Mouse (Mus musculus) CH12.LX (cell line): ENCODE data around the gene Sgtb.

Experiments used
- CTCF ChIP-seq, 2 experiments: IDR thresholded peaks in 1 of 2; conservative IDR thresholded peaks in 1 of 2; 2 replicates each; pipeline ENCODE4 v1.5.1; 2011 to 2012; ENCODE audit warnings: low read depth in 2 of 2, low read length in 2 of 2, improper control_type of control experiment in 1 of 2, inconsistent platforms in 1 of 2, mild to moderate bottlenecking in 1 of 2, moderate library complexity in 1 of 2
- E2F4 ChIP-seq: IDR thresholded peaks from 2 replicates; pipeline ENCODE4 v1.6.1; 2011; ENCODE audit warnings: low read depth, low read length, improper control_type of control experiment; ENCODE audit not compliant: insufficient replicate concordance

DNA sequence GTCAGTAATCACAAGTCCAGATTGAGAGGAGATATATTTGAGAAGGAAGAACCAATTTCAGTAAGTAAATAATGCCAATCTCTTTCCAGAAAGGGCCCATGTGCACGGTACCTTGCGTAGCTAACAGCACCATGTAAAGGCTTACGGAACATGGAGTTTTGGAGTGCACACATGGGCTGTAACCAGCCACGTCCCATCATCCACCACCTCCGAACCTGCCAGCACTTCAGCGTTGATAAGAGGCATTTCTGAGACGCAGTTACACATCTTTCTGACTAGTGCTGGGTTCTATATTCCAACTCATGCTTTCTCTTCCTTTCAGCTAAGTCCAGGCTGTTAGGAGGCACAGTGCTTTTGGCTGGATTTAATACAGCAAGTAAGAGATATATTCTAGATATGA, 12.4 kb upstream of the Sgtb start:
- TF ChIP-seq E2F4 (no peak), CTCF (conservative IDR thresholded peaks at IDR 0.05 in 1 of 2, IDR thresholded peaks at IDR 0.05 in 1 of 2; ENCODE audit: low read depth in 2 of 2, low read length in 2 of 2) (no peak)
